Mouse (Mus musculus) intestine, embryonic 15.5 days (tissue): ENCODE data around the gene Prpf4b. TPM values are rescaled to one million over a fixed set of nuclear protein-coding genes. Genes with fewer than 3 reads are reported as not detected.
"Not testable (repeated sequence)": the region's sequence is repeated elsewhere in the genome, so short reads cannot be mapped to it uniquely, and the experiment has no call there.

ENCODE experiments used
- ATAC-seq: fragments of 200-750 bp; cut with Nextera tagmentation; 2 replicates; pipeline ENCODE4 v1.8.0; 2017; ENCODE audit warnings: moderate TSS enrichment, moderate library complexity
- H3K27ac ChIP-seq: fragments of 300-500 bp; sonication (generic); 2 replicates; pipeline ENCODE4 v1.5.1; 2015; ENCODE audit warnings: mild to moderate bottlenecking, inconsistent platforms
- H3K27me3 ChIP-seq: fragments of 300-500 bp; sonication (generic); replicated peaks from 2 replicates; pipeline ENCODE4 v1.6.1; 2015; ENCODE audit warnings: inconsistent platforms
- H3K36me3 ChIP-seq: fragments of 300-500 bp; sonication (generic); 2 replicates; pipeline ENCODE4 v1.6.1; 2015; ENCODE audit warnings: inconsistent platforms
- H3K4me1 ChIP-seq: fragments of 300-500 bp; sonication (generic); replicated peaks from 2 replicates; pipeline ENCODE4 v1.6.1; 2015; ENCODE audit warnings: inconsistent platforms
- H3K4me2 ChIP-seq: fragments of 300-500 bp; sonication (generic); replicated peaks from 2 replicates; pipeline ENCODE4 v1.6.1; 2015; ENCODE audit warnings: mild to moderate bottlenecking, inconsistent platforms
- H3K4me3 ChIP-seq: fragments of 300-500 bp; sonication (generic); replicated peaks from 2 replicates; pipeline ENCODE4 v1.5.1; 2015; ENCODE audit warnings: inconsistent platforms
- H3K9ac ChIP-seq: fragments of 300-500 bp; sonication (generic); 2 replicates; pipeline ENCODE4 v1.6.1; 2015; ENCODE audit warnings: inconsistent platforms
- H3K9me3 ChIP-seq: fragments of 300-500 bp; sonication (generic); 2 replicates; pipeline ENCODE4 v1.6.1; 2016; ENCODE audit warnings: inconsistent platforms
- WGBS: fragments of 180-500 bp; shearing (Covaris S2); methylation state at CpG from one replicate; pipeline ENCODE4 v1.1.7; 2015; 5-methylcytosine and 5-hydroxymethylcytosine counted together
- polyA plus RNA-seq: library from polyadenylated mRNA; unstranded; fragments of >200 nt; fragmentation: Nextera tagmentation; extraction: Ambion mirVana; gene quantifications from 2 replicates; pipeline ENCODE4 v1.2.1, GENCODE M21; 2015

Prpf4b gene
- polyA plus RNA-seq, 1 experiment from 2014 or later, result 75.6 TPM

GRCm38 (mm10) chr13:34873801-34874681 lies 1.1 kb upstream of the Prpf4b start:
- Histone ChIP-seq H3K9ac (peak overlapping the region; percentile 60), H3K4me2 (peak overlapping the region; percentile 75), H3K36me3 (no peaks in the 10 kb centered on the region), H3K9me3 (no peaks in the 10 kb centered on the region), H3K4me1 (peaks cover 6% of the 10 kb centered on the region; the same call in 1 of the 2 replicates), H3K27ac (peak overlapping the region; percentile 99), H3K27me3 (no peaks in the 10 kb centered on the region), H3K4me3 (peak overlapping the region; percentile 98)
- peak; percentile 95 for ATAC-seq
- WGBS, result 2% methylated on average over 45 of the region's 45 CpGs

- whole genome bisulfite sequencing, result 15% methylated on average over 13 of the region's 13 CpGs
- ATAC-seq, result peak; percentile 17; the same call in 1 of the 2 replicates
- Histone ChIP-seq H3K4me2 (peak overlapping the region; percentile 75), H3K27ac (peak overlapping the region; percentile 99), H3K4me3 (peak overlapping the region; percentile 98)
- H3K9me3 ChIP-seq, H3K4me1 ChIP-seq, H3K9ac ChIP-seq, H3K27me3 ChIP-seq, H3K36me3 ChIP-seq: not testable (repeated sequence)
These were observed 366 bp upstream of the Prpf4b start for GRCm38 (mm10) chr13:34874736-34875135.

DNA sequence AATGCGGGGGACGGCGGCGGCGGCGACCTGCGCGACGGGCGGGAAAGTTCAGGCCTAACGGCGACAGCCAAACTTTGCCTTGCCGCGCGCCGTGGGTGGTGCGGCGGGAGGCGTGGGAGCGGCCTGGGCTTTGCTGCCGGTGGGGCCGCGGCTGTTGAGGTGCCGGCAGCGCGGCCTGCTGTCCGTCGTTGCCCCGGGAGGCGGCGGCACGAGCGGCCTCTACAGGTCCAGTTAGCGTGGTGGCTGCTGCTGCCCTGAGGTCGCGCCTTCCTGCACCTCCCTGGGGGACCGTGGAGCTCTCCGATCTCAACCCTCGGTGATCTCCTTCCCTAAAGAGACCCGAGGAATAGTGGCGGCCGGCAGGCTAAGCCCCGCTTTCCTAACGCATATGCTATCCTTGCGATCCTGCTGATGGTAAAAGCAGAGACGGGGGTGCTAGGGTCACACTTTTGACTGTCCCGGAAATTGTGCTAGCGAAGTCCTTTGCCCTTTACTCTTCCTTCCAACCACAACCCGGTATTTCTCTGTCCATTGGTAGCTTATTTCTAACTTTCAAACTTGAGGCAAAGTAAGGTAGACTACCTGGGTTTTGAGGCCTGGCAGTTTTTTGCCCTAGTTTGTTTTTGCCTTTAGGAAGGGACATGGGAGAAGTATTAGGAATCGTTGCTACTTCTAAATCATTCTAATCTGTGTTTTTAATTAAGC lies 791 bp downstream of the Prpf4b start:
- peak overlapping the region; percentile 98 for H3K4me3 ChIP-seq
- WGBS, result under 1% methylated on average over 50 of the region's 50 CpGs
- H3K27me3 ChIP-seq, result no peaks in the 10 kb centered on the region
- H3K4me2 ChIP-seq, result peak overlapping the region; percentile 75
- peak overlapping the region; percentile 99 for H3K27ac ChIP-seq
- peak; percentile 61 for ATAC-seq
- H3K4me1 ChIP-seq, result peaks cover 6% of the 10 kb centered on the region; the same call in 1 of the 2 replicates
- peak overlapping the region; percentile 98 for H3K9ac ChIP-seq
- H3K36me3 ChIP-seq, result peaks cover 3% of the 10 kb centered on the region; the same call in 1 of the 2 replicates
- H3K9me3 ChIP-seq, result no peaks in the 10 kb centered on the region

- 5% methylated on average over 3 of the region's 3 CpGs for WGBS
- Histone ChIP-seq H3K36me3 (peaks cover 3% of the 10 kb centered on the region; the same call in 1 of the 2 replicates), H3K4me3 (peak overlapping the region; percentile 98), H3K4me2 (peak overlapping the region; percentile 75), H3K4me1 (peaks cover 6% of the 10 kb centered on the region; the same call in 1 of the 2 replicates), H3K9ac (peak overlapping the region; percentile 98), H3K9me3 (no peaks in the 10 kb centered on the region), H3K27ac (no peak overlapping the region), H3K27me3 (no peaks in the 10 kb centered on the region)
- no peak for ATAC-seq
These were observed 1.4 kb downstream of the Prpf4b start for GRCm38 (mm10) chr13:34876481-34876880.

- Histone ChIP-seq H3K27ac (no peak overlapping the region), H3K9ac (no peak overlapping the region), H3K4me3 (no peak overlapping the region), H3K9me3 (no peaks in the 10 kb centered on the region), H3K27me3 (no peaks in the 10 kb centered on the region), H3K4me2 (no peak overlapping the region), H3K4me1 (no peaks in the 10 kb centered on the region), H3K36me3 (peaks cover 47% of the 10 kb centered on the region)
- no peak for ATAC-seq
- 100% methylated on average over 1 of the region's 1 CpGs for WGBS
These were observed 17.8 kb downstream of the Prpf4b start for GRCm38 (mm10) chr13:34892871-34893270.

- no peak overlapping the region for H3K4me2 ChIP-seq
- no peak overlapping the region for H3K4me3 ChIP-seq
- H3K36me3 ChIP-seq, result no peaks in the 10 kb centered on the region
- no peaks in the 10 kb centered on the region for H3K9me3 ChIP-seq
- no peak overlapping the region for H3K9ac ChIP-seq
- H3K27me3 ChIP-seq, result no peaks in the 10 kb centered on the region
- no peak overlapping the region for H3K27ac ChIP-seq
- H3K4me1 ChIP-seq, result peaks cover 5% of the 10 kb centered on the region; the same call in 1 of the 2 replicates
- 79% methylated on average over 9 of the region's 9 CpGs for WGBS
- ATAC-seq, result no peak
These were observed 39.5 kb downstream of the Prpf4b start for GRCm38 (mm10) chr13:34914614-34915013.

- Histone ChIP-seq H3K4me3 (peak overlapping the region; percentile 28), H3K36me3 (no peaks in the 10 kb centered on the region), H3K27me3 (no peaks in the 10 kb centered on the region), H3K9ac (peak overlapping the region; percentile 46), H3K9me3 (no peaks in the 10 kb centered on the region), H3K4me1 (peaks cover 5% of the 10 kb centered on the region; the same call in 1 of the 2 replicates), H3K4me2 (peak overlapping the region; percentile 63), H3K27ac (no peak overlapping the region)
- no peak for ATAC-seq
- WGBS, result 42% methylated on average over 37 of the region's 37 CpGs
These were observed 41.5 kb downstream of the Prpf4b start for GRCm38 (mm10) chr13:34916520-34917167.

DNA sequence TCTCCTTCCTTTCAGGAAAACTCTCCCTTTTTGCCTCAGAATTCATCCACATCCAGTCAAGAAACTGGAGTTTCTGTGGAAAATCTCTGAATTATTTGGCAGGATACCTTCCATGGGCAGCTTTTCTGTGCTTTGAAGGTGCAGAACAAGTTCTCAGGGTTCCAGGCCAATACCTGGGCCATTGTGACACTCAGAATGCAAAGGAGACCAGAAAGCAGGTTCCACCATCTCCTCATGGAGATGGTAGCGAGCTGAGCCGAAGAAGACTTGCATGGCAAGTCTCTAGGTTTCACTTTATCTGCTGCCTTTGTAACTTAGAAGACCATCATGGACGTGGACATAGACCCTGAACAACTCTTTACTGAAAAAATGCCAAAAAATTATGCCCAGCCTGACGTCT lies 49.1 kb downstream of the Prpf4b start, which contains the start of the genes Fam217a and 4933417A18Rik:
Gene Fam217a (minus strand): TSS at position 101 of the 400 bp plus-strand sequence.
Gene 4933417A18Rik (plus strand): TSS at position 200 of the 400 bp plus-strand sequence.
- H3K36me3 ChIP-seq, result no peaks in the 10 kb centered on the region
- H3K9me3 ChIP-seq, result no peaks in the 10 kb centered on the region
- no peaks in the 10 kb centered on the region for H3K27me3 ChIP-seq
- ATAC-seq, result no peak
- no peak within 1 kb of the TSS for H3K4me2 ChIP-seq
- no peak within 1 kb of the TSS for H3K27ac ChIP-seq
- H3K9ac ChIP-seq, result no peak within 1 kb of the TSS
- WGBS, result 77% methylated on average over 4 of the region's 4 CpGs
- H3K4me3 ChIP-seq, result no peak within 1 kb of the TSS
- H3K4me1 ChIP-seq, result no peaks in the 10 kb centered on the region

- Histone ChIP-seq H3K9me3 (no peaks in the 10 kb centered on the region), H3K4me3 (no peak overlapping the region), H3K4me2 (no peak overlapping the region), H3K27ac (no peak overlapping the region), H3K4me1 (no peaks in the 10 kb centered on the region), H3K27me3 (no peaks in the 10 kb centered on the region), H3K36me3 (no peaks in the 10 kb centered on the region), H3K9ac (no peak overlapping the region)
- WGBS, result 67% methylated on average over 10 of the region's 10 CpGs
- ATAC-seq, result no peak
These were observed 60.0 kb downstream of the Prpf4b start for GRCm38 (mm10) chr13:34934931-34935644.

GRCm38 (mm10) chr13:34942370-34942769 lies 67.3 kb downstream of the Prpf4b start:
- H3K9ac ChIP-seq, result no peak overlapping the region
- ATAC-seq, result no peak
- H3K36me3 ChIP-seq, result no peaks in the 10 kb centered on the region
- H3K4me3 ChIP-seq, result no peak overlapping the region
- no peak overlapping the region for H3K4me2 ChIP-seq
- no peaks in the 10 kb centered on the region for H3K9me3 ChIP-seq
- H3K4me1 ChIP-seq, result no peaks in the 10 kb centered on the region
- no peak overlapping the region for H3K27ac ChIP-seq
- H3K27me3 ChIP-seq, result no peaks in the 10 kb centered on the region

- not testable (repeated sequence) for H3K9me3 ChIP-seq, H3K4me2 ChIP-seq, H3K4me3 ChIP-seq, H3K9ac ChIP-seq, H3K27me3 ChIP-seq, ATAC-seq, H3K36me3 ChIP-seq, H3K27ac ChIP-seq, H3K4me1 ChIP-seq
- 86% methylated on average over 2 of the region's 2 CpGs for WGBS
These were observed 76.3 kb downstream of the Prpf4b start for GRCm38 (mm10) chr13:34951437-34951836.
